Mouse (Mus musculus): Measurements from ENCODE around the gene Armc12. TPM values are rescaled to one million over a fixed set of nuclear protein-coding genes. Genes with fewer than 3 reads are reported as not detected.

The Armc12 gene
- total RNA-seq (2023) = not detected

GRCm38 (mm10) chr17:28530506-28530905 is at the start of gene Armc12:
TSS of gene Armc12 (plus strand) at chr17:28530806.

GRCm38 (mm10) chr17:28517441-28517955 is 13.1 kb upstream of the Armc12 start, which contains the start of gene Fkbp5:
TSS of gene Fkbp5 (minus strand) at chr17:28517527.

GRCm38 (mm10) chr17:28549111-28549510 is 18.5 kb downstream of the Armc12 start, which contains the start of gene Clpsl2:
TSS of gene Clpsl2 (plus strand) at chr17:28549411.

GRCm38 (mm10) chr17:28560598-28560997 is 30.0 kb downstream of the Armc12 start, which contains the start of gene Clps:
TSS of gene Clps (minus strand) at chr17:28560766.

GRCm38 (mm10) chr17:28575244-28576125 is 44.9 kb downstream of the Armc12 start, which contains the start of gene Lhfpl5:
TSS of gene Lhfpl5 (plus strand) at chr17:28575641.

Other genes with a start within 250 kb of the Armc12 start
- gene Fance, start 217.3 kb upstream of the Armc12 start, total RNA-seq (2023) = 10 to 100 TPM; 32.4 to 44.6 TPM
- gene Rpl10a, start 202.3 kb upstream of the Armc12 start, total RNA-seq (2023) = 1,000 to 10,000 TPM; 1,465 to 1,565 TPM
- gene Tead3, start 180.0 kb upstream of the Armc12 start, total RNA-seq (2023) = 1 to 10 TPM in 1 of 2 experiments, not detected in 1; 1.3 TPM
- not detected for gene Tulp1, start 165.6 kb upstream of the Armc12 start, total RNA-seq (2023)
- gene Fkbp5, start 13.3 kb upstream of the Armc12 start, total RNA-seq (2023) = 10 to 100 TPM; 24.0 to 31.4 TPM
- not detected for gene Clpsl2, start 18.6 kb downstream of the Armc12 start, total RNA-seq (2023)
- not detected for gene Clps, start 30.0 kb downstream of the Armc12 start, total RNA-seq (2023)
- not detected for gene Lhfpl5, start 44.8 kb downstream of the Armc12 start, total RNA-seq (2023)
- 100 to 1,000 TPM; 103 to 108 TPM for gene Srpk1, start 91.9 kb downstream of the Armc12 start, total RNA-seq (2023)
- under 1 TPM in 1 of 2 experiments, not detected in 1; 0.42 TPM for gene Slc26a8, start 159.4 kb downstream of the Armc12 start, total RNA-seq (2023)
- gene Mapk14, start 160.5 kb downstream of the Armc12 start, total RNA-seq (2023) = 100 to 1,000 TPM in 1 of 2 experiments, 10 to 100 TPM in 1; 89.1 to 121 TPM
- 10 to 100 TPM in 1 of 2 experiments, 1 to 10 TPM in 1; 9.0 to 10.7 TPM for gene AC170998.1, start 195.3 kb downstream of the Armc12 start, total RNA-seq (2023)
- gene Mapk13, start 238.5 kb downstream of the Armc12 start, total RNA-seq (2023) = not detected

All from B cell, adult 67 days (primary cell).